Mouse (Mus musculus) lung, adult 2 months (tissue): Measurements from ENCODE around the gene Fmo1. TPM values are rescaled to one million over a fixed set of nuclear protein-coding genes. Genes with fewer than 3 reads are reported as not detected.

Experiments used
- DNase-seq: peaks from one replicate; pipeline ENCODE4 v3.0.0; 2022
- H3K4me1 ChIP-seq: fragments of 200-500 bp; 2 replicates; pipeline ENCODE4 v1.6.1; 2011; ENCODE audit warnings: low read length; ENCODE audit not compliant: control insufficient read depth, insufficient read depth
- H3K4me3 ChIP-seq: fragments of 200-500 bp; replicated peaks from 2 replicates; pipeline ENCODE3; 2011; ENCODE audit warnings: low read depth, mild to moderate bottlenecking, control low read depth, low read length; ENCODE audit errors: extremely low read depth
- CTCF ChIP-seq: fragments of 200-500 bp; IDR thresholded peaks from 2 replicates; pipeline ENCODE4 v1.5.1; 2011; ENCODE audit warnings: mild to moderate bottlenecking, low read length, control low read depth; ENCODE audit not compliant: insufficient read depth
- POLR2A ChIP-seq: fragments of 200-500 bp; IDR thresholded peaks from 2 replicates; pipeline ENCODE4 v1.6.1; 2011; ENCODE audit warnings: low read depth, mild to moderate bottlenecking, control low read depth, low read length, borderline replicate concordance; ENCODE audit errors: extremely low read depth
- WGBS: fragments of 180-500 bp; shearing (Covaris S2); methylation state at CpG from one replicate; pipeline ENCODE4 v1.1.7; 2018; 5-methylcytosine and 5-hydroxymethylcytosine counted together
- polyA plus RNA-seq: library from polyadenylated mRNA; depleted of rRNA; stranded (reverse); fragments of >200 nt; gene quantifications from 2 replicates; pipeline ENCODE4 v1.2.3, GENCODE M21; 2012

Fmo1 gene
- polyA plus RNA-seq, 1 experiment = 219 TPM

DNA sequence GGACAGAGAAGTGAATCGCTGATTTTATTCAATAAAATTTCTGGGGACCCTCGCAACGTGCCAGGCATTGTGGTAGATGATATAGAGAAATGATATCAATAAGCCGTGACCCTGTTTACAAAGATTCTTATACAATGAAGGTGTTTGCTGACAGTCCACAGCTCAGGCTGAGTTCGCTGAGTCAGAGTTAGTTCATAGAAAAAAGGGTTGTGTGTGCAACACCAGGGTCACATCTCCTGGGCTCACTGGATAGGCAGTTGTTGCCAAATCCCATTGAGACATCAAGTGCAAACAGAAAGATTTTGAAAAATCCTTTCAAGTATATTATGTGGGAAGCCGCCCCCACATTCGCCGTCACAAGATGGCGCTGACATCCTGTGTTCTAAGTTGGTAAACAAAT lies 26.2 kb downstream of the Fmo1 start:
- TF ChIP-seq CTCF (no peak), POLR2A (no peak)
- Histone ChIP-seq H3K4me1 (no peaks in the 10 kb centered on the region; the same call in 1 of the 2 replicates), H3K4me3 (no peak overlapping the region)
- WGBS = 83% methylated on average over 9 of the region's 9 CpGs
- DNase-seq = no peak

DNA sequence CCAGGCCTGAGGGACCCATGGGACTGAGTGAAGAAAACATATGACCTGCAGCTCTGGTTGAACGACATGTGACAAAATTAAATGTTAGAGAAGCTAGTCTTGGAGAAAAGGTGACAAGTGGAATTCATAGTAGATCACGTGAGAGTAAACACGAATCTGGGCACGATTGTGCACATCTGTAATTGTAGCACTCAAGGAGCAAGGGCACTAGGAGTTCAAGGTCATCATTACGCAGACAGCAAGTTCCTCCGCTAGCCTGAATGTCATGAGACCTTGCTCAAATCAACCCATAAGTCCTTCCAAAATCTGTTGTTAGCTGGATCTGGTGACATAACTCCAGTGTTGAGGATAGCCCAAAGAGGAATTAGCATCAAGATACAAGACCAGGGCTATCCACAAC lies 27.4 kb downstream of the Fmo1 start:
- no peaks in the 10 kb centered on the region; the same call in none of the 2 replicates for H3K4me1 ChIP-seq

DNA sequence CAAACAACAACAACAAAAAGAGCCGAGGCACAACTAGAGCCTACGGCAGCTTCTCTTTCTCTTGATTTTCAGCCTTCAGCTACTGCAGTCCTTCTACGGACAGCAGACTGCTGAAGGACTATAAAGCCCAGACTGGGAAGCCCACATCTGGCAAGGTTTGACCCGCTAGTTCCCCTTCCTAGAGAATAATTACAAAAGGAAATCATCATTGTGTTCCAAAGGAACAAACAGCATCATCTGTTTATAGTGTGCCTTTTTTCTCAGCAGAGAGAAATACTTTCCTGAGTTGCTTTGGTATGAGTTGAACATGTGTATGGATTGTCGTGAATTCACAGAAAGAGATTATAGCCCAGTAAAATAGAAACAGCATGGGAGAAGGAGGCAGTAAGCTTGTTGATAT lies 32.1 kb downstream of the Fmo1 start:
- 53% methylated on average over 5 of the region's 5 CpGs for WGBS
- Histone ChIP-seq H3K4me3 (no peak overlapping the region), H3K4me1 (no peaks in the 10 kb centered on the region; the same call in none of the 2 replicates)
- no peak for TF ChIP-seq POLR2A
- no peak for TF ChIP-seq CTCF
- no peak for DNase-seq

More for the DNA sequence above, 27.4 kb downstream of the Fmo1 start:
- no peak for DNase-seq
- WGBS = 90% methylated on average over 6 of the region's 6 CpGs
- no peak for TF ChIP-seq POLR2A
- no peak for TF ChIP-seq CTCF
- no peak overlapping the region for H3K4me3 ChIP-seq

DNA sequence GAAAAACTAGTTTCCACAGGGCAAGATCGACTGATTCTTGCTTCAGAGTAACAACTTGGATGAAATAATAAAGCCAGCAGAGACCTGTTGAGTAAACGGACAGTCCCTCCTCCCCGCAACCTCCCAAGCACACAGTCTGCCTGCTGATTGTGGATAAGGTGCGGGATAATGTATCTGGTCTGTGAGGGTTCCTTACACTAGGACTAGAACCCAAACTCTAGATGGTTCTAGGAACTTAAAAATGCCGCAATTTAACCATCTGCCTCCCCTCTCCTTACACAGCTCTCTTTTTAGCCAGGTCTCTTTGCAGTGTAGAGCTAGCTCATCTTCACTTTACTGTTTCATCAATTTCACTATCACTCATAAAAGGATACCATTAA lies 33.8 kb downstream of the Fmo1 start:
- no peak for DNase-seq
- 77% methylated on average over 5 of the region's 5 CpGs for WGBS
- no peaks in the 10 kb centered on the region; the same call in none of the 2 replicates for H3K4me1 ChIP-seq
- TF ChIP-seq POLR2A (no peak), CTCF (no peak)
- H3K4me3 ChIP-seq = no peak overlapping the region

DNA sequence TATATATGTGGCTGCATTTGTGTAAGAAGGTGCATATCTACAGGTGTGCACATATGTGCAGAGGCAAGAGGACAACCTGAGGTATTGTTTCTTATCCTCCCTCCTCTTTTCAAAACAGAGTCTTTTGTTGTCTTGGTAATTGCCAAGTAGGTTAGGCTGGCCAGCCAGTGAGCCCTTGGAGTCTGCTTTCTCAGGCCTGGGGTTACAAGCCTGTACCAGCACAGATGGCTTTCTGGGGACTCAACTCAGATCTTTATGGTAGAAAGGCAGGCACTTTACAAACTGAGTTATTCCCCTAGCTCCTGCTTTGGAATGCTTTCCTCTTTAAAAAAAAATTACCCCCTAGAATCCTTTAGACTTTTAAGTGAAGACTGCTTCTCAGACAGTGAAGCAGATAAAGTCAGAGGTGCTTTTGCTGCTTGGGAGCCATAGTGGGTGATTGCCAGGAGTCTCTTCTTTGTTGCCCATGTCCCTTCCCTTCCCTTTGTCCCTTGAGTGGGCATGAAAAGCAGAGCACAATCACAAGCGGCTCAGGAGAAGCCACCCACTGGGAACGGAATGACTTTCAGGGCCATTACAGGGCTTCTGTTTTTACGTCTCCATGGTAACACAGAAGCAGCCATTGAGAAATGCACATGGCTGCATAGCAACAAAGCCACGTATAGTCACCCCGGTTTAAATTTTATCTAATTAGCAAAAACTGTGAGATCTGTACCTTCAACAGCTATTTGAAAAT lies 34.4 kb downstream of the Fmo1 start:
- WGBS = 51% methylated on average over 5 of the region's 5 CpGs
- Histone ChIP-seq H3K4me1 (no peaks in the 10 kb centered on the region; the same call in none of the 2 replicates), H3K4me3 (no peak overlapping the region)
- TF ChIP-seq CTCF (no peak), POLR2A (no peak)
- DNase-seq = no peak

DNA sequence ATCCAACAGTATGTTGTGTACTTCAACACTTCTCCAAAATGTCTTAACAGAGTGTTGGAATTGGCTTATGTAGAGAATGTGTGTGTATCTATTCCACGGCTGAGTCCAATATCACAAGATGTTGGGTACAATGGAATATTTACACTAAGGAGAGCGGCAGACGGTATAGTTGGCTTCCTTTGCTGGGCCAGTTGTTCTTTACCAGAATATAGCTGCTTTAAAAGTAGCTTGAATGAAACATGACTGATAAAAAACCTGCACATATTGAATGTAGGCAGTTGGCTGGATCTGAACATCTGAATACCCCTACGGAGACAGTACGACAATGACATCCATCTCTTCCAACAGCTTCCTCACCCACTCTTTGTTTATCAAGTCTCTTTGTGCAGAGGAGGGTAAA lies 47.1 kb downstream of the Fmo1 start:
- DNase-seq = no peak
- TF ChIP-seq CTCF (no peak), POLR2A (no peak)
- Histone ChIP-seq H3K4me3 (no peak overlapping the region), H3K4me1 (no peaks in the 10 kb centered on the region; the same call in 1 of the 2 replicates)
- WGBS = 83% methylated on average over 5 of the region's 5 CpGs

DNA sequence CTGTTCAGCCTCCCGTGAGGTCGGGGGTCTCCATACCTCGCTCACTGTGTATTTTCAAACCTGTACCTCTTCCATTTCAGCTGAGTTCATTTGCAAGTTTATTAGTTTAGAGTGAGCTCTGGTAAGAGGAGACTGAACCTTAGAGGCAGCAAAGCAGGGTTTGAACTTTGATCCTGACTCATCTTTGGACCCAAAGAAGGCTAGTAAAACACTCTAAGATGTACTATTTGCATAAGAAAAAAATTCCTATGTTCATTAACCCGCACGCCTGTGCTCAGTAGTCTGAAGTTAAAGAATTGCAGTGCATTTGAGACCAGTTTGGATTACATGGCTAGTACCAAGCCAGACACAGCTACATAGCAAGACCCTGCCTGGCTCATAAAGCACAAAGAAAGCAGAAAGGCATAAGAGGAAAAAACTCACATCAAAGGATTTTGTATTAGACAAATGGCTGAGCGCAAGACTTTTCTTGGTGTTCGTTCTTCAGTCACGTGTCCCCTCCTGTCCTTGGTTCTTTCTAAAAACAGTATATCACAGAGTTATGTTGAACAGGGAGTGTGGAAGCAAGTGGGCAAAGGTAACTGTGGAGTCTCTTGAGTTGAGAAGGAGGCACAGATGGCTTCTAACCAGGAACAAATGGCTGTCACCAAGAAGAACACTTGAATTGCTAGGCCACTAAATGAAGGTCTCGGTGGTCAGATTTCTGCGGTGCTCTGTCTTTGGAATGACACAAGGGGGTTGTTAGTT lies 50.9 kb downstream of the Fmo1 start:
- 84% methylated on average over 10 of the region's 10 CpGs for WGBS
- TF ChIP-seq CTCF (no peak), POLR2A (no peak)
- no peak for DNase-seq

DNA sequence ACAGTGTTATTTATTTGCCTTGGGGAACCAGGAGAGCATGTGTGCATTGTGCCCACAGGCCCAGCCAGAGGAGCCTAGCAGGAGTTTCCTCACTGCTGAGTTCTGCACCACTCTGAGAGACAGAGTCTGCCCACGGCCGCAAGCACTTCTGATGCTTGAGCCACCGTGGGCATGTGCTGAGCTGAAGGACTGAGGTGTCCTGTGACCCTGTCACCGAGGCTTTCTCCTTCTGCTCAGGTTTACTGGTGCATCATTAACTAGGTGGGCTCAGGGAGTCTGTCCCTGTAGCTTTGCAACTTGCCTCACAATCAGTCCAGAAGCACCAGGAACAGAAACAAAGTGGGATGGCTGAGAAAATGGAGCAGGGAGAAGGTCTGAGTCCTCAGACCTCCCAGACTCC lies 51.5 kb downstream of the Fmo1 start:
- DNase-seq = no peak
- TF ChIP-seq POLR2A (no peak), CTCF (no peak)
- Histone ChIP-seq H3K4me3 (no peak overlapping the region), H3K4me1 (no peaks in the 10 kb centered on the region; the same call in 1 of the 2 replicates)
- WGBS = 63% methylated on average over 4 of the region's 4 CpGs

More for the DNA sequence above, 50.9 kb downstream of the Fmo1 start:
- Histone ChIP-seq H3K4me1 (no peaks in the 10 kb centered on the region; the same call in 1 of the 2 replicates), H3K4me3 (no peak overlapping the region)

DNA sequence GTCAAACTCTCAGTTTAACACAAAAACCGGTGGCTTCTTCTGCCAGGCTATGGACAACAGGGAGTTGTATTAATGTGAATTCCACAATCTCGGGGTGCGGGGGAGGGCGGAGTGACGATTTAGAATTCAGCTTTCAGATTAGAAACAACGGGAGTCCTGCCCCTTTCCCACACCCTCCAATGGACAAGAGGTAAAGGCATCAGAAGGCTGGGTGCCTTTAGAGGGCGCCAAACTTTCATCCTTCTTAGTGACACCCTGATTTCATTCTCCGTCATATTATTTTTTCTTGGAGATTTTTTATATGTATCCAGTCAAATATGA lies 52.6 kb downstream of the Fmo1 start, which contains the start of gene Fmo4:
Fmo4 (minus strand) TSS at position 137 of the 321 bp plus-strand sequence.
- DNase-seq = peak; percentile 56
- H3K4me3 ChIP-seq = peak within 1 kb of the TSS; percentile 25
- TF ChIP-seq CTCF = peak; percentile 47; the same call in 1 of the 2 replicates
- TF ChIP-seq POLR2A = no peak
- WGBS = 24% methylated on average over 8 of the region's 8 CpGs
- H3K4me1 ChIP-seq = no peaks in the 10 kb centered on the region; the same call in 1 of the 2 replicates
